Mouse (Mus musculus): ENCODE results near the gene Lrp6.

- TF ChIP-seq GATA1 (IDR thresholded peaks at IDR 0.05; ENCODE audit: low read length) (no peak), TAL1 (IDR thresholded peaks at IDR 0.05; ENCODE audit: low read length) (no peak)
Observed at GRCm38 (mm10) chr6:134494828-134495698, 71.7 kb downstream of the Lrp6 start.

All from erythroblast, embryonic 14.5 days (primary cell).